Mouse (Mus musculus) granulocyte monocyte progenitor cell, adult 5-6 weeks (primary cell): ENCODE data around the gene Zfp953. TPM values are rescaled to one million over a fixed set of nuclear protein-coding genes. Genes with fewer than 3 reads are reported as not detected.
A peak's percentile ranks its signal among the peaks of the same experiment; 100 is the strongest.

Experiments used
- ATAC-seq: replicated peaks from 2 replicates; pipeline ENCODE4 v1.8.0; 2016; ENCODE audit warnings: mild to moderate bottlenecking, moderate TSS enrichment, inconsistent platforms; ENCODE audit not compliant: poor library complexity, severe bottlenecking
- total RNA-seq, 2 experiments: library from RNA; stranded (forward) in 1 of 2; stranded (reverse) in 1 of 2; fragments of 200-712, 200-1000 nt in 1 of 2; fragments of >200 nt in 1 of 2; fragmentation: Nextera tagmentation in 1 of 2; gene quantifications; 2 replicates each; pipeline ENCODE4 v1.2.3; 2014 to 2017

The Zfp953 gene
- total RNA-seq (2014; fragmentation: Nextera tagmentation): 4.5 and 9.2 TPM in 2 replicates
- total RNA-seq (2017): 6.3 and 9.2 TPM in 2 replicates

- peak; percentile 93 for ATAC-seq
Measured at GRCm38 (mm10) chr13:67360131-67360744, at the start of gene Zfp953, which contains the start of gene Gm28044. Zfp953 (minus strand) TSS chr13:67360605. Gm28044 (minus strand) TSS chr13:67360536.

DNA sequence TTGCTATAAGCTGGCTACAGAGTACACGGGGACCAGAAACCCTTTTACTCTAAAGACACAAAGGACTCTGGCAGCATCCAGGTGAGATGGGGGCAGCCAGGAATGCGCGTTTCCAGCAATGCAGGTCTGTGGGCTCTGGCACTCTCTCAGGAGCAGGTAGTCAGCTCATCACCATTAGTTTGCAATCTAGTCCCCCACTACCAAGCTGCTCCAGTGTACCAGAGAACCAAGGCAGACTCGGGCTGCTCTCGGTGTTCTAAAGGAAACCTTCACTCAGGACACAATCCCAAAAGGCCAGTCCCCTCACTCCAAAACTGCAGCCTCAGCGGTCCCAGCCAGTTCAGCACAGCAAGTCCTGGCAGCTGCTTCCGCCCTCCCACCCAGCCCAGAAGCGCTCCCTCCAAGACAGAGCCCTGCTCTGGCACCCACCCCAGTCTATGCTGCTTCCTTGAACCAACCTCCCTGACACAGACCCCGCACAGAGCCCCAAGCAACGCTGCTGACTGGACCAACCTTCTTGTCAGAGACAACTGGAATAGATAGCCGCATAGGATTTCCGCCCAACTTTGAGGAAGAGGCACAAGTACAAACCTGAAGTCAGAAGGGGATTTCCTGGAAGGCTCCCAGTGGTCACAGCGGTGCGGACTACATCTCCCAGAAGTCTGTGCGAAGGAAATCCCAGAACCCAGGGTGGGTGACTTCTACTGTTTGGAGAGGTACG lies 38.9 kb upstream of the Zfp953 start, which contains the start of gene Zfp429:
Gene Zfp429, minus strand, starts transcription at position 637 of the 721 bp plus-strand sequence.
- peak; percentile 99 for ATAC-seq

DNA sequence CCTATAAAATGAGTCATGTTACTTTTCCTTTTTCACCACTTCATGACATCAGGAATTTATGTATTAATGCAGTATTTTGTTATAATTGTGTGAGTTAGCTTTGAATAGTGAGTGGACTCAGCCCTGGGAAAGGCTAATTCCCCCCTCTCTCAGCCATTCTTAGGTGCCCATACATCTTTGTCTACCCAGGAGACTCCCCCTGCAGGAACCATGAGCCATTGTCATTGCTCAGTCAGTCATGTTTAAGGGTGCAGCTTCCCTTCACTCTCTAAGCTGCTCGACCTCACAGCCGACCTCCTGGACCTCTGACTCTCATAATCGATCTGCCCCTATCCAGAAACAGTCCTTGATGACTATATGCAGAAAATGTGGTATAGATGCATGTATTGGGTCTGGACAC lies 15.8 kb upstream of the Zfp953 start:
- peak; percentile 49 for ATAC-seq

DNA sequence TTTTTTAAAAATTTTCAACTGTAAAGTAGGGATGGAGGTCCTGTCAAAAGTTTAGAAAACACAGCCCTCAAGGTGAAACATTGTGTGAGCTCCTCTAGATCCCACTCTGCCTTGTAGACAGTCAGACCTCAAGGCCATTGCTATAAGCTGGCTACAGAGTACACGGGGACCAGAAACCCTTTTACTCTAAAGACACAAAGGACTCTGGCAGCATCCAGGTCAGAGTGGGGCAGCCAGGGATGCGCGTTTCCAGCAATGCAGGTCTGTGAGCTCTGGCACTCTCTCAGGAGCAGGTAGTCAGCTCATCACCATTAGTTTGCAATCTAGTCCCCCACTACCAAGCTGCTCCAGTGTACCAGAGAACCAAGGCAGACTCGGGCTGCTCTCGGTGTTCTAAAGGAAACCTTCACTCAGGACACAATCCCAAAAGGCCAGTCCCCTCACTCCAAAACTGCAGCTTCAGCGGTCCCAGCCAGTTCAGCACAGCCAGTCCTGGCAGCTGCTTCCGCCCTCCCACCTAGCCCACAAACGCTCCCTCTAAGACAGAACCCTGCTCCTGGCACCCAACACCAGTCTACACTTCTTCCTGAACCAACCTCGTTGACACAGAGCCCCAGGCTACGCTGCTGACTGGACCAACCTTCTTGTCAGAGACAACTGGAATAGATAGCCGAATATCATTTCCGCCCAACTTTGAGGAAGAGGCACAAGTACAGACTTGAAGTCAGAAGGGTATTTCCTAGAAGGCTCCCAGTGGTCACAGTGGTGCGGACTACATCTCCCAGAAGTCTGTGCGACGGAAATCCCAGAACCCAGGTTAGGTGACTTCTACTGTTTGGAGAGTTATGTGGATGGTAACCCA lies 14.9 kb upstream of the Zfp953 start, which contains the start of the genes Gm28041 and Zfp456:
Gene Gm28041, minus strand, starts transcription at position 684 of the 862 bp plus-strand sequence.
Gene Zfp456, minus strand, starts transcription at position 761 of the 862 bp plus-strand sequence.
- peak; percentile 95 for ATAC-seq

- peak; percentile 68 for ATAC-seq
Measured at GRCm38 (mm10) chr13:67351854-67352253, 8.6 kb downstream of the Zfp953 start.

GRCm38 (mm10) chr13:67343422-67343821 lies 17.0 kb downstream of the Zfp953 start:
- ATAC-seq: peak; percentile 96

GRCm38 (mm10) chr13:67332877-67333276 lies 27.5 kb downstream of the Zfp953 start:
- ATAC-seq: 0 out of 2 replicates have a peak, but pooled peaks have one; percentile 1

DNA sequence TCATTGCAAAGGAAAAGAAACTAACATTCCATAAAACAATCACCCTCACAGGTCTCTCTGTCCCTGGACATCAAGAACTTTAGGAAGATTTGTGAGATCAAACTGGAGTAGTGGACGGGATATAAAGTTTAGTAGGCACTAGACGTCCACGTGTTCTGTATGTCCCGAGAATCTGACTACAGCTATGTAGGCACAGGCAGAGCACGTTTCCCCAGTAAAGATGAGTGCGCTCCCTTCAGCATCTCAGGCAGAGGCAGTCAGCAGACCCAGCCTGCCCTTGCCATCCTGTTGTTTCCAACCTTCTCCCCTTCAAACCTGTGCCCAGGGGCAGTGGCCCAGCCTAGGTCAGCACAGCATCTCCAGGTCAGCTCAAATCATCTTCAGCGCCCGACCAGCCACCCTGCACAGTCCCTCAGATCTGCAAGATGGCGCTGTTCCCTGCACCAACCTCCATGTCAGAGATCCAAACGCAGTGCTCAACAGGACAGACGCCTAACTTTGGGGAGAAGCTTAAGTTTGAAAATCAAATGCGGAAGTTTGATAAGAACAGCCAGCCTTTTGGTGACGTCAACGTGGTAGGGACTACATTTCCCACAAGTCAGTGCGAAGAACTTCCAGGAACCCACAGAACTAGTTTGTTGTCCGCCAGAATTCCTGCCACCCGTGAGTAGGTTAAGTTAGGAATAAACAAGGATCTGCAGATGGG lies 28.2 kb downstream of the Zfp953 start, which contains the start of gene Zfp595:
Gene Zfp595, minus strand, starts transcription at position 552 of the 706 bp plus-strand sequence.
- peak; percentile 95 for ATAC-seq

DNA sequence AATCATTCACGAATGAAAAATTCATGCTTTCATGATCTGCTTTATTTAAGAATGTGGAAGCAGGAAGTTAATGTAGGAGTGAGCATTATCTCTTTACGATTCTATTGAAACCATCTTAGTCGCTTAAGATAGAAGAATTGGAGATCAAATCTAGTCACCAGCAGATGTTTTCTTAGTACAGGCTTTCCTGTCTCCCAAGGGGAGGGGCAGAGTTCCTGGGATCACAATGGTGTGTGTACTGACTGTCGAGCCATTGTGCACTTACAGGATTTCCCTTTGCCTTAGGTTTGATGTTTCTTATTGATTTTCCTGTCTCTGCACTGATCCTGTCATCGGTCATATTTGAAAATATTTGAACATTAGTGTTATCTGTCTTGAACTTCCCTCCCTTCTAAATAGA lies 53.7 kb downstream of the Zfp953 start:
- peak; percentile 10 for ATAC-seq

GRCm38 (mm10) chr13:67305822-67306672 lies 54.4 kb downstream of the Zfp953 start, which contains the start of gene Zfp457:
Zfp457 (minus strand) TSS chr13:67306485.
- ATAC-seq: peak; percentile 96

Other genes with a start within 250 kb of the Zfp953 start
- 2.4 TPM in 1 of 2 replicates, not detected in the other for gene Rslcan18, start 244.3 kb downstream of the Zfp953 start, total RNA-seq (2014; fragmentation: Nextera tagmentation)
- 1.8 TPM in 1 of 2 replicates, not detected in the other for gene Rslcan18, start 244.3 kb downstream of the Zfp953 start, total RNA-seq (2017)
- gene Zfp759, start 238.9 kb downstream of the Zfp953 start, total RNA-seq (2014; fragmentation: Nextera tagmentation): 3.4 and 4.0 TPM in 2 replicates
- gene Zfp759, start 238.9 kb downstream of the Zfp953 start, total RNA-seq (2017): 8.4 and 13.4 TPM in 2 replicates
- 3.7 and 6.4 TPM in 2 replicates for gene Rsl1, start 187.4 kb downstream of the Zfp953 start, total RNA-seq (2014; fragmentation: Nextera tagmentation)
- 5.6 and 6.6 TPM in 2 replicates for gene Rsl1, start 187.4 kb downstream of the Zfp953 start, total RNA-seq (2017)
- gene Zfp455, start 166.1 kb downstream of the Zfp953 start, total RNA-seq (2014; fragmentation: Nextera tagmentation): 6.7 and 8.0 TPM in 2 replicates
- 1.9 and 3.0 TPM in 2 replicates for gene Zfp455, start 166.1 kb downstream of the Zfp953 start, total RNA-seq (2017)
- gene Zfp458, start 82.1 kb downstream of the Zfp953 start, total RNA-seq (2014; fragmentation: Nextera tagmentation): 5.1 and 10.4 TPM in 2 replicates
- gene Zfp458, start 82.1 kb downstream of the Zfp953 start, total RNA-seq (2017): 2.1 and 5.2 TPM in 2 replicates
- gene Zfp457, start 54.1 kb downstream of the Zfp953 start, total RNA-seq (2014; fragmentation: Nextera tagmentation): 1.3 and 5.7 TPM in 2 replicates
- gene Zfp457, start 54.1 kb downstream of the Zfp953 start, total RNA-seq (2017): 1.7 and 1.8 TPM in 2 replicates
- gene Zfp595, start 28.0 kb downstream of the Zfp953 start, total RNA-seq (2014; fragmentation: Nextera tagmentation): 6.9 and 10.0 TPM in 2 replicates
- 4.4 and 8.9 TPM in 2 replicates for gene Zfp595, start 28.0 kb downstream of the Zfp953 start, total RNA-seq (2017)
- gene Gm28044, start 69 bp downstream of the Zfp953 start, total RNA-seq (2014; fragmentation: Nextera tagmentation): 4.3 TPM in 1 of 2 replicates, not detected in the other
- gene Gm28044, start 69 bp downstream of the Zfp953 start, total RNA-seq (2017): 8.4 and 31.0 TPM in 2 replicates
- gene Gm28041, start 15.1 kb upstream of the Zfp953 start, total RNA-seq (2014; fragmentation: Nextera tagmentation): 6.1 TPM in 1 of 2 replicates, not detected in the other
- not detected in 2 replicates for gene Gm28041, start 15.1 kb upstream of the Zfp953 start, total RNA-seq (2017)
- gene Zfp456, start 15.2 kb upstream of the Zfp953 start, total RNA-seq (2014; fragmentation: Nextera tagmentation): 4.1 and 6.3 TPM in 2 replicates
- 1.8 and 5.7 TPM in 2 replicates for gene Zfp456, start 15.2 kb upstream of the Zfp953 start, total RNA-seq (2017)
- gene Zfp429, start 39.2 kb upstream of the Zfp953 start, total RNA-seq (2014; fragmentation: Nextera tagmentation): 5.4 and 15.3 TPM in 2 replicates
- gene Zfp429, start 39.2 kb upstream of the Zfp953 start, total RNA-seq (2017): 5.6 and 6.1 TPM in 2 replicates
- gene Zfp459, start 60.8 kb upstream of the Zfp953 start, total RNA-seq (2014; fragmentation: Nextera tagmentation): 0.60 and 1.1 TPM in 2 replicates
- gene Zfp459, start 60.8 kb upstream of the Zfp953 start, total RNA-seq (2017): 0.86 and 0.88 TPM in 2 replicates
- 8.4 and 8.7 TPM in 2 replicates for gene Zfp874a, start 91.0 kb upstream of the Zfp953 start, total RNA-seq (2014; fragmentation: Nextera tagmentation)
- 6.6 and 15.0 TPM in 2 replicates for gene Zfp874a, start 91.0 kb upstream of the Zfp953 start, total RNA-seq (2017)
- gene Zfp874b, start 123.7 kb upstream of the Zfp953 start, total RNA-seq (2014; fragmentation: Nextera tagmentation): 5.8 and 7.3 TPM in 2 replicates
- 4.5 and 8.5 TPM in 2 replicates for gene Zfp874b, start 123.7 kb upstream of the Zfp953 start, total RNA-seq (2017)
- 8.5 and 11.4 TPM in 2 replicates for gene Zfp58, start 139.9 kb upstream of the Zfp953 start, total RNA-seq (2014; fragmentation: Nextera tagmentation)
- 8.3 and 11.9 TPM in 2 replicates for gene Zfp58, start 139.9 kb upstream of the Zfp953 start, total RNA-seq (2017)
- not detected in 2 replicates for gene Gm26965, start 165.5 kb upstream of the Zfp953 start, total RNA-seq (2014; fragmentation: Nextera tagmentation)
- not detected in 2 replicates for gene Gm26965, start 165.5 kb upstream of the Zfp953 start, total RNA-seq (2017)
- 22.9 and 26.6 TPM in 2 replicates for gene Zfp87, start 165.6 kb upstream of the Zfp953 start, total RNA-seq (2014; fragmentation: Nextera tagmentation)
- 10.7 and 17.8 TPM in 2 replicates for gene Zfp87, start 165.6 kb upstream of the Zfp953 start, total RNA-seq (2017)
- gene Zfp748, start 193.2 kb upstream of the Zfp953 start, total RNA-seq (2014; fragmentation: Nextera tagmentation): 10.0 and 12.3 TPM in 2 replicates
- 8.6 and 11.6 TPM in 2 replicates for gene Zfp748, start 193.2 kb upstream of the Zfp953 start, total RNA-seq (2017)
- 10.8 and 17.2 TPM in 2 replicates for gene Zfp729b, start 249.1 kb upstream of the Zfp953 start, total RNA-seq (2014; fragmentation: Nextera tagmentation)
- gene Zfp729b, start 249.1 kb upstream of the Zfp953 start, total RNA-seq (2017): 16.1 and 16.3 TPM in 2 replicates